Mouse (Mus musculus) A20 (cell line): ENCODE results near the gene Tmem69.

Source experiments
- DNase-seq: peaks from one replicate; pipeline ENCODE4 v3.0.0-alpha.2; 2011; ENCODE audit warnings: low read depth, low spot score

Tmem69 gene

DNA sequence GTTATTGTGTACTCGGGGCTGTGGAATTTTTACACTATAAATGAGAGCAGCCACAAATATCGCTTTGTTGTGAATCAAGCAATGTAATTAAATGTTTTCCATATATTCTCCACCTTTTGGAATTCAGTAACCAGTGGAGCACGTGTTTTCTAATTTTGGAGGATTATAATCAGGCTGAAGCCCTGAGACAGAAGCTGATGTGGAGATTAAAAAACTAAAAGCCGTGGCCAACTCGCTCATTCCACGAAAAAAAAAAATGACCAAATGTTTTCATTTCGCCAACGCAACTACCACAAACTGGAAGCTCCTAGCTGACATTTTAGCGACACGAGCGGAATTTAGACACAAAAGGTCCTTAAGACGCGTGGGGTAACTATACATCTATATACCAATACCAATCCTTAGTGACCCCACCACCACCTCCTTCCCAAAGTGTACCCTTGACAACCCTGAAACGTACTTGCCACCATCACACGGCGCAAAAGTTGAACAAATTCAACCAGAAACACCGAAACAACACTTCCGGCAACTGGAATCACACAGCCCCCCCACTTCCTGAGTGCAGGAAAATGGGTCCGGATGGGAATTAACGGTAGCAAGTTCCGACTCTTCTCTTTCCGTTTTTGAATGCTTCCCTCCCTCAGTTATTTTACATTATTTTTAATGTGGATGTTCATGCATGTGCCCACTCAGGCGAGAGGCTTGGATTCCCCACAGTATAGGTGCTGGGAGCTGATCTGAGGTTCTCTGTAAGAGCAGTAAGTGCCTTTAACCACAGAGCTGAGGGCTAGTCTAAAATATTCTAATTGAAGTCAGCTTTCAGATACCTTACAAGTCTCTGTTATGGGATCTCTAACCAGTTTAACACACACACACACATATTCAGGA is at the start of gene Tmem69:
Gene Tmem69 (minus strand): TSS at position 524 of the 888 bp plus-strand sequence.
- DNase-seq: peak; percentile 91

DNA sequence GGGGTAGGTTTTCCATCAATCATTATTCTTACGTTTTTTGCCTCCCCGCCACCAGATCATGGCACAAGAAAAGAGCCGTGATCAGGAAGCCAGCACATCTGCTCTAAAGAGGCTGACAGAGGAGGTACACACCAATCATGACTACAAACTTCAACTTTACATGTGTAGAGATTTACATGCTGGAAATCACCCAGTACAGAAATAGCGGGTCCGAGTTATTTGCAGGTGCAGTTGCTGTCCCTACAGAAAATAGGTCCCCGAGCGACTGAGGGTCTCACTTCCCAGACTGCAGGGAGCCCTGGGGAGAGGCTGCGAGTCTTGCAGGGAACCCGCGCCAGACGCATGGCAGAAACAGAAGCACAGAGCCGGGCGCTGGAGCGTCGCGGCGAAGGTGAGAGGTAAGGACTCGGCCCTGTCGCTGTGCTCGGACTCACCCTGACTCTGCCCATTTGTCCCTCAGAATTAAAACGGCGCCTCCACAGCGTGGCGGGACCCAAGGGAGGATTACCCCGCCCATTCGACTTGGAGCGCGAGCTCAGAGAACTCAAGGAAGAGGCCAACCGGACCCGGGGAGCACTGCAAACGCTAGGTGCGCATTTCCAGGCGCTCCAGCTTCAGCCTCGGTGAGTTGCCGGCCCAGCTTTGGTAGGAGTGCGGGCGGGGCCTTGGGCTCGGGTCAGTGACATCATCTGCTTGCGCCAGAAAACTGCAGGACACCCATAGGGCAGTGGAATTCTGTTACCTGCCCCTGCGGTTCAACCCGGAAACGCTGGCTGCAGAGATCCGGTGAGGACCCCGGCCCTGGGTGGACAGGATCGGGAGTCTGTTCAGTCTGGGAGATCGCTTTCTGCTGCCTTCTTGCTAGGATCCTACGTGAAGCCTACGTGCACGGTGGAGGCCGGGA is 41.5 kb upstream of the Tmem69 start:
- peak; percentile 92 for DNase-seq

- peak; percentile 59 for DNase-seq
These were observed 40.6 kb upstream of the Tmem69 start, which contains the start of gene Ccdc17 for GRCm38 (mm10) chr4:116596379-116596778. Ccdc17 (plus strand) TSS chr4:116596654.

- DNase-seq: peak; percentile 35
These were observed 40.1 kb upstream of the Tmem69 start for GRCm38 (mm10) chr4:116595793-116596192.

GRCm38 (mm10) chr4:116558151-116558882 is 2.6 kb upstream of the Tmem69 start:
- DNase-seq: no peak

DNA sequence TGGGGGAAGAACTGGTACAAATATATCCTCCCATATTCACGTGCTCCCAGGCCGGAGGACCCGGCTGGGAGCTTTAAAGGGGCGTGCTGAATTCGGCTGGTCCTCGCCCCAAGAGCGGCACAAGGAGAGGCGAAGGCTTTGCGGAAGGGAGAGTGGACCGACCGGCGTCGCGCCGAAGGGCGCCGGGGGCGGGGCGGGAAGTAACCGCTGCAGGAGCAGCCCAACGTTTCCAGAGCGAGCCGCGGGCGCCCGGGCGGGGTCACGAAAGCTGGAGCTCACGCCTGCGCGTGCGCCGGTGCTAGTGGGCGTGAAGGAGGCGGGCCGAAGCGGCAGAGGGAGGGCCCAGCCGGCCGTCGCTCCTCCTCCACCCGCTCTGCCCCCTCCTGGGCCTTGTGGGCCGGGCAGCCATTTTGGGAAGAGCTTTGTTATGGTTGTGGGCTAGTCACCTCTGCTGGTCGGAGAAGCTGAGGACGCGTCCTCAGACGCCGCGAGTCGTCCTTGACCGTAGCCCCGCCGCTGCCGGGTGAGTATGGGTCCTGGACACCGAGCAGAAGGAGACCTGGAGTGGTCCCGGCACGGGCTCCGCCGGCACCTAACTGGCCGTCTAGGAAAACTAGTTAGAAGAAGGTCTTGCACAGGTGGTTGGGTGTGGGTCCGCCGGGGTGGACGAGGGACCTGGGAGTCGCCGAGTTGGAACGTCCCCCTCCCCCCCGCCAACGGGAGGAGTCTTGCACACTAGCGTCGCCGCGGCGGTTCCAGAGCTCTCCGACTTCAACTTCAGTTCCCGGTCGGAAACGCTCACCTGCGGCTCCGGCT is 1.8 kb upstream of the Tmem69 start, which contains the start of gene Gpbp1l1:
Gene Gpbp1l1 (plus strand): TSS at position 353 of the 816 bp plus-strand sequence.
- DNase-seq: peak; percentile 99

DNA sequence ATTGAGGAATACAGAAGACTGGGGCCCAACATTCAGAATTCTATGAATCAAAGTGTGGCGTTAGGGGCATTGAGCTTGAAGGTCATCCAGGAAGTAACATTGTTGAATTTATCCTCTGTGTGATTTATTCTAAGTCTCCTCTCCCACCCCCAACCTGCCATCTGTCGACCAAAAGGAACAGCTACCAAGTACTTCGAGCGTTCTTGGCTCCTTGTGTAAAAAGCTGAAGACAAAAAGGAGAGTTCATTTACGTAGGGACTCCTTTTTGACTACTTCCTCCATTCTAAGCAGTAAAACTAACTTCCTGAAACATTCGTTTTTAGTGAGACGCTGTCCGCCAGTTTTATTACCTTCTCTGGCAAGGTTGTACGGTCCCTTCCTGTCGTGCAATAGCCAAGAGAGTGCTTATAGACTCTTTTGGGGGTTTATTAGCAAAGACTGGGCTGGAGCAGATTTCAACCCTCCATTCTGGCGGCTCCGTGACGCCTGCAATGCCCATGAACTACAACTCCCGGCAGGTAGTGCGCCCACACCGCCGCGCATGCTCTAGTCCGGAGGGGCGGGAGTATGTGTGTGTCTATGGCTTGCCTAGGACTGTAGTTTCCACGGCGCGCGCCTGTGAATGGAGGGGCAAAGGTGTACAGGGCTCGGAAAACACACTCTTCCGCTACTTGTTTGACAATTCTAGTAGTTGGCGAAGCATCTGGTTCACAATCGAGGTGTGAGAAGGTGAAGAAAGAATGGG is 997 bp upstream of the Tmem69 start:
- DNase-seq: peak; percentile 96

DNA sequence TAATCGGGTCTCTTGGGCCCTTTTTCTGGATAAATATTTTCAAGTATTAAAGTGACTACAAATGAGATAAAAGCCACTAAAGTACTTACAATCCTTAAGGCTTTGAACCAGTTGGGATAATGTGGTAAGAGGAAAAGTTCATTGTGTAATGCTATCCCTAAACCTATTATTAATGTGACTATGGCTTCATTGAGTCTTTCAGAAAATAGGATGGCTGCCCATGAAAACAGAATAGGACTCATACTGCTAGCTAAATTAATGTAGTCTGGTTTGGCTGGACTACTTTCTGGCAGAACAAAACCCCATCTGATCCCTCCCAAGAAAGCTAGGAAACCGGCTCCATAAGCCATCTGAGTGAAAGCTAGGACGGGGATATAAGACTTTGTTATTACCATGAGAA is 2.7 kb downstream of the Tmem69 start:
- DNase-seq: no peak

DNA sequence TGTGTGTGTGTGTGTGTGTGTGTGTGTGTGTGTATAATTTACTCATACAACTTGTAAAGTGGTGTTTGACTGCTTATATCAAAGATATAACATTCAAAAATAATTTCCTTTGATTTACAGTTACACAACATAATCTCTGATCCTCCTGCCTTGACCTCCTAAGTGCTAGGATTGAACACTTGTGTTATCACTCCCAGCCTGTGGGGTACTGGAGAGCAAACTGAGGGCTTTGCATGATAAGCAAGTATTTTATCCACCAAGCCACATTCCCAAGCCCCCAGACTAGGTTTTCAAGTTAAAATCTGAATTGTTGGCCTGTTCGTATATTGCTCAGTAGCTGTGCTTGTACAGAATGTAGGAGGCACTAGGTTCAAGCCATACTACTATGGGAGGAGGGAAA is 5.3 kb downstream of the Tmem69 start:
- DNase-seq: no peak

DNA sequence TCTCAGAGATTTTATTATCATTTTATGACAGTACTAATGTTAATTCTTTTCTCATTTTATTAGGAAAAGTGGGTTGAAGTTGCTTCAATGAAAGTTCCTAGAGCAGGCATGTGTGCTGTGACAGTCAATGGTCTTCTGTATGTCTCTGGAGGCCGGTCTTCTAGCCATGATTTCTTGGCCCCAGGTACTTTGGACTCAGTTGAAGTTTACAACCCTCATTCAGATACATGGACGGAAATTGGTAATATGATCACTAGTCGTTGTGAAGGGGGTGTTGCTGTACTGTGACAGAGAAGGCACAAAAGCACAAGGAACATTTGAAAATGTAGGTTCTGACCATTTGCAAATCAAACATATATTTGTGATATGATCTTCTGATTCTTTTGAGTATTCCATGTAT is 18.0 kb downstream of the Tmem69 start:
- no peak for DNase-seq

GRCm38 (mm10) chr4:116536351-116536750 is 19.4 kb downstream of the Tmem69 start:
- DNase-seq: no peak

DNA sequence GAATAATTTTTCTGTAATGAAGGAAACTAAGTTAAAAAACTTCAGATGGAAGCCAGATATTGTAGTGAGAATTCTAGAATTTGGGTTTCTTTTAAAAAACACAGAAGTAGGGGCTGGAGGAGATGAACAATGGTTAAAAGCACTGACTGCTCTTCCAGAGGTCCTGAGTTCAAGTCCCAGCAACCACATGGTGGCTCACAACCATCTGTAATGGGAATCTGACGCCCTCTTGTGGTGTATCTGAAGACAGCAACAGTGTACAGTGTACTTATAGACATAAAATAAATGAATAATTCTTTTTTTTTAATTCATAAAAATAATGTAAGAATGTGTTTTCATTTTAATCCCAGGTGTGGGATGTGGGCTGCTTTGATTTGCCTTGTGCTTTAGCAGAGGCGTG is 24.6 kb downstream of the Tmem69 start:
- DNase-seq: peak; percentile 17

DNA sequence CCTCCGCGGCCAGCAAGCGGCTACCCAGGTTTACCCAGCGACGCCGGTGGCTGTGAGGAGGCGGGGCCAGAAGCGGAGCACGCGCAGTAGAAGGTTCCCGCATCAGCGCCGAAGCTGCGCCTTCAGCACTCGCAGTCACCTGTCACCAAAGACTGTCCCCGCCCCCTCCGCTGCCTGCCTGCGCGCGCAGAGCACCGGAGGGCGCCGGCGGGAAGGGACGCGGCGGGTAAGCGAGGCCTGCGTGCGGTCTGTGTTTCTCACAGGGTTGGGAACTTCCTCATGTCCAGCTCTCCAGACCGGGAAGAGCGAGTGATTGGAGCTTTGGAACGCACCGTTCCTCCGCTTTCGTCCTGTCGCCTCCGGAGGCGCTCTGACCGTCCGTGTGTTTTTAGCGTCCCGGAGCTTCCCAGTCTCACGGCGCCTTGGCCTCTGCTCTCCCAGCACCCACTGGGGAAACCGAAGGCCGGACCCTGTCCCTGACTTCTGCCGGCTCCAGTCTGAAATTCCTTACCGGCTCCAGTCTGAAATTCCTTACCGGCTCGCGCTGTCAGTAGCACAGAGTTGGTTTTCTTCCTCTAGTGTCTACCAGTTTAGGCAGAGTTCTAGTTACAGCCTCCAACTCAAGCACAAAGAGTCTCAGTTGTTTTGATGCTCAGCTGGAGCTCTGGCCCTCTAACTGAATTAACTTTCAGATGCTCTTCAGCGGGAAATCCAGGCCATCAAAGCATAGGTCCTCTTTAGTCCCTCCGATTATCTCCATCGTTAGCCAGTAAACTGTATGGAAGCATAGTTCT is 48.1 kb downstream of the Tmem69 start, which contains the start of gene Ipp:
Gene Ipp (plus strand): TSS at position 125 of the 794 bp plus-strand sequence.
- DNase-seq: peak; percentile 98

GRCm38 (mm10) chr4:116506886-116507424 is 48.8 kb downstream of the Tmem69 start:
- DNase-seq: no peak
